Mouse (Mus musculus): ENCODE measurements around the gene Nxpe3. TPM values are rescaled to one million over a fixed set of nuclear protein-coding genes. Genes with fewer than 3 reads are reported as not detected.

Gene Nxpe3
- polyA plus RNA-seq, 1 experiment from 2014 or later: 1.3 TPM

GRCm38 (mm10) chr16:55816202-55816941 lies 78.7 kb downstream of the Nxpe3 start:
- H3K4me3 ChIP-seq: no peak overlapping the region

DNA sequence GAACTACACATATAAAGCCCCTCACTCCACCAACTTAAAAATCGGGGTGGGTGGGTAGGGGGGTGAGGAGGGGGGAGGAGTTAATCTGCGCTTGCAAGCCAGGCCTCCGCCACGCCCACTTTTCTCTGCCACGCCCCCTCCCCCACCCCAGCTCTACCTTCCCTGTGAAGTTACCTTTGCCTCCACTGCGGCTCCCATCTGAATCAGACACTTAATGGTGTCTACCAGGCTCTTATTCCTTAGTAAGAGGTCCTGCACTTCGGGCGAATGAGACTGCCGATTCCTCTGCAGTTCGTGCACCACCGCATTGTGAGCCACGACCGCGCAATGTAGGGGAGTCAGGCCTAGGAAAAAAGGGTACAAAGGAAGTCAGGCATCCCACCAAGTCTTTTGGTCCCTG lies 79.6 kb downstream of the Nxpe3 start:
- peaks cover 72% of the 10 kb centered on the region for H3K36me3 ChIP-seq
- H3K4me2 ChIP-seq: no peak overlapping the region
- H3K4me3 ChIP-seq: no peak overlapping the region
- no peaks in the 10 kb centered on the region for H3K27me3 ChIP-seq
- WGBS: 81% methylated on average over 14 of the region's 14 CpGs
- no peaks in the 10 kb centered on the region for H3K9me3 ChIP-seq
- no peak overlapping the region for H3K27ac ChIP-seq
- no peak for ATAC-seq (ENCODE audit: borderline replicate concordance, extremely low read depth, low FRiP score, low TSS enrichment)
- no peak overlapping the region for H3K9ac ChIP-seq
- H3K4me1 ChIP-seq: peaks cover 35% of the 10 kb centered on the region

More at GRCm38 (mm10) chr16:55816202-55816941, 78.7 kb downstream of the Nxpe3 start:
- peaks cover 68% of the 10 kb centered on the region for H3K36me3 ChIP-seq
- WGBS: 69% methylated on average over 13 of the region's 13 CpGs
- no peak for ATAC-seq (ENCODE audit: borderline replicate concordance, extremely low read depth, low FRiP score, low TSS enrichment)
- H3K4me1 ChIP-seq: peaks cover 35% of the 10 kb centered on the region
- H3K9ac ChIP-seq: no peak overlapping the region
- H3K4me2 ChIP-seq: no peak overlapping the region; the same call in 1 of the 2 replicates
- no peaks in the 10 kb centered on the region for H3K27me3 ChIP-seq
- peak overlapping the region; percentile 62 for H3K27ac ChIP-seq
- no peaks in the 10 kb centered on the region for H3K9me3 ChIP-seq

DNA sequence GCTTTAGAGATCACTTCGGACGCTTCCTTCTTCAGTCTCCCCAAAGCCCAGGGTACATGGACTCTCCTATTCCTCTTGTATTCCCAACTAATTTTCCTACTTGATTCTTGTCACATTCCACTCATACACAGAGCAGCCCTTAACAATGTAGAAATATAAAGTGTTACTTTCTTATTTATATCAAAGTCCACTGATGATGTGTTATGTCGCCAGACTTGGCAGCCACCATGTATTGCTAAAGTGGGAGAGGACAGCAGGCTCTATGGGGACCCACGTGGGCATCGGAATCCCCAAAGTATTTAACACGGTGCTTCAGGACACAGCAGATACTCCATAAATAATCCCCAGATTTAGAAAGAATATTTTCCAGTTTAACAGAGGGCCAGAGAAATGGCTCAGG lies 80.4 kb downstream of the Nxpe3 start:
- Histone ChIP-seq H3K36me3 (peaks cover 74% of the 10 kb centered on the region), H3K9ac (no peak overlapping the region), H3K27me3 (no peaks in the 10 kb centered on the region), H3K4me3 (no peak overlapping the region), H3K9me3 (no peaks in the 10 kb centered on the region), H3K27ac (0 out of 2 replicates have a peak overlapping the region, but pooled peaks have one; percentile 26), H3K4me2 (no peak overlapping the region), H3K4me1 (peaks cover 33% of the 10 kb centered on the region)
- peak; percentile 68; the same call in 1 of the 2 replicates for ATAC-seq (ENCODE audit: borderline replicate concordance, extremely low read depth, low FRiP score, low TSS enrichment)
- 58% methylated on average over 6 of the region's 6 CpGs for WGBS

- Histone ChIP-seq H3K4me1 (peaks cover 25% of the 10 kb centered on the region), H3K36me3 (peaks cover 74% of the 10 kb centered on the region), H3K4me2 (no peak overlapping the region), H3K9me3 (no peaks in the 10 kb centered on the region), H3K4me3 (no peak overlapping the region), H3K27me3 (no peaks in the 10 kb centered on the region), H3K9ac (no peak overlapping the region), H3K27ac (no peak overlapping the region)
- WGBS: 85% methylated on average over 15 of the region's 15 CpGs
- ATAC-seq (ENCODE audit: borderline replicate concordance, extremely low read depth, low FRiP score, low TSS enrichment): no peak
Observed at GRCm38 (mm10) chr16:55813916-55814315, 81.2 kb downstream of the Nxpe3 start.

GRCm38 (mm10) chr16:55811792-55812191 lies 83.3 kb downstream of the Nxpe3 start:
- Histone ChIP-seq H3K9me3 (no peaks in the 10 kb centered on the region), H3K9ac (no peak overlapping the region), H3K36me3 (peaks cover 54% of the 10 kb centered on the region), H3K4me1 (peaks cover 14% of the 10 kb centered on the region), H3K27ac (no peak overlapping the region), H3K27me3 (no peaks in the 10 kb centered on the region), H3K4me2 (no peak overlapping the region), H3K4me3 (no peak overlapping the region)
- no peak for ATAC-seq (ENCODE audit: borderline replicate concordance, extremely low read depth, low FRiP score, low TSS enrichment)
- 80% methylated on average over 6 of the region's 6 CpGs for WGBS

GRCm38 (mm10) chr16:55809779-55810514 lies 85.1 kb downstream of the Nxpe3 start:
- no peak for ATAC-seq (ENCODE audit: borderline replicate concordance, extremely low read depth, low FRiP score, low TSS enrichment)
- no peaks in the 10 kb centered on the region for H3K27me3 ChIP-seq
- peaks cover 11% of the 10 kb centered on the region for H3K4me1 ChIP-seq
- no peak overlapping the region for H3K27ac ChIP-seq
- no peak overlapping the region for H3K4me3 ChIP-seq
- H3K9ac ChIP-seq: no peak overlapping the region
- WGBS: 93% methylated on average over 9 of the region's 9 CpGs
- no peak overlapping the region for H3K4me2 ChIP-seq
- H3K36me3 ChIP-seq: peaks cover 36% of the 10 kb centered on the region
- no peaks in the 10 kb centered on the region for H3K9me3 ChIP-seq

GRCm38 (mm10) chr16:55809345-55809744 lies 85.7 kb downstream of the Nxpe3 start:
- ATAC-seq (ENCODE audit: borderline replicate concordance, extremely low read depth, low FRiP score, low TSS enrichment): no peak
- no peak overlapping the region for H3K4me3 ChIP-seq
- WGBS: 93% methylated on average over 6 of the region's 6 CpGs
- no peak overlapping the region for H3K9ac ChIP-seq
- peaks cover 30% of the 10 kb centered on the region for H3K36me3 ChIP-seq
- no peak overlapping the region for H3K4me2 ChIP-seq
- H3K9me3 ChIP-seq: no peaks in the 10 kb centered on the region
- H3K4me1 ChIP-seq: peaks cover 8% of the 10 kb centered on the region
- H3K27ac ChIP-seq: no peak overlapping the region
- no peaks in the 10 kb centered on the region for H3K27me3 ChIP-seq

- peak; percentile 86 for ATAC-seq (ENCODE audit: borderline replicate concordance, extremely low read depth, low FRiP score, low TSS enrichment)
- Histone ChIP-seq H3K4me1 (0 out of 2 replicates have a peak, but pooled peaks cover 2% of the 10 kb centered on the region), H3K27ac (no peak overlapping the region), H3K36me3 (peaks cover 14% of the 10 kb centered on the region), H3K9ac (no peak overlapping the region), H3K4me3 (no peak overlapping the region), H3K9me3 (no peaks in the 10 kb centered on the region), H3K27me3 (no peaks in the 10 kb centered on the region), H3K4me2 (no peak overlapping the region)
- WGBS: 23% methylated on average over 6 of the region's 6 CpGs
Observed at GRCm38 (mm10) chr16:55807505-55807932, 87.6 kb downstream of the Nxpe3 start.

DNA sequence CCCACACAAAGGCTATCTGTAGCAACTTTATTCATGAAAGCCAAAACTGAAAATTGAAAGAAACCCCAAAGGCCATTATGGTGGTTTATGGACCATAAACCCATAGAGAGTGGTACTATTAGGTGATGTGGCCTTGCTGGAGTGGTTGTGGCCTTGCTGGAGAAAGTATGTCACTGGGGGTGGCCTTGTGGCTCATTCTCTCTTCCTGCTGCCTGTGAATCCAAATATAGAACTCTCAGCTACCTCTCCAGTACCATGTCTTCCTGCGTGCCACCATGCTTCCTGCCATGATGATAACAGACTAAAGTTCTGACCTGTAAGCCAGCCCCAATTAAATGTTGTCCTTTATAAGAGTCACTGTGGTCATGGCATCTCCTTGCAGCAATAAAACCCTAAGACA lies 90.3 kb downstream of the Nxpe3 start:
- Histone ChIP-seq H3K4me2 (no peak overlapping the region), H3K4me3 (no peak overlapping the region), H3K27ac (no peak overlapping the region), H3K9me3 (no peaks in the 10 kb centered on the region), H3K27me3 (no peaks in the 10 kb centered on the region), H3K9ac (no peak overlapping the region), H3K36me3 (no peaks in the 10 kb centered on the region), H3K4me1 (0 out of 2 replicates have a peak, but pooled peaks cover 2% of the 10 kb centered on the region)
- no peak for ATAC-seq (ENCODE audit: borderline replicate concordance, extremely low read depth, low FRiP score, low TSS enrichment)
- WGBS: 83% methylated on average over 1 of the region's 1 CpGs

GRCm38 (mm10) chr16:55801629-55802028 lies 93.5 kb downstream of the Nxpe3 start:
- ATAC-seq (ENCODE audit: borderline replicate concordance, extremely low read depth, low FRiP score, low TSS enrichment): no peak
- no peaks in the 10 kb centered on the region for H3K9me3 ChIP-seq
- H3K27me3 ChIP-seq: no peaks in the 10 kb centered on the region
- H3K4me3 ChIP-seq: no peak overlapping the region
- WGBS: 26% methylated on average over 1 of the region's 1 CpGs
- H3K27ac ChIP-seq: no peak overlapping the region
- H3K4me2 ChIP-seq: no peak overlapping the region
- H3K36me3 ChIP-seq: no peaks in the 10 kb centered on the region
- no peaks in the 10 kb centered on the region for H3K4me1 ChIP-seq
- H3K9ac ChIP-seq: no peak overlapping the region

DNA sequence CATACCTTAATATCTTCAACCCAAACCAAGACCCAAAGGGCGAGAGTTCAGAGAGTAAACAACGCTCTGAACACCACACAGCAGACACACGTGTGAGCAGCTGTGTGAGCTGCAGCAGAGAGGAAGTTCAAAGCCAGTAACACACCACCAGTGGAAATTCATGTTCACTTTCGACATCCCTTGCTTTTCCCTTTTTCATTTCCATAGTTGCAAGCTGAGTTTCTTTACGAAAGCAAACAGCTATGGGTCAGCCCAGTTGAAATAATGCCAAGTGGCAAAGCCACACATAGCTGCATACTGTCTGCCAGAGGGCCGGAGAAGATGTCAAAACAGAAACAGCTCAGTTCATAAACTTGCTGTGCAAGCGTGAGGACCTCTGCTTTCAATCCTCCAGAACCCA lies 96.2 kb downstream of the Nxpe3 start:
- Histone ChIP-seq H3K4me3 (no peak overlapping the region), H3K27me3 (no peaks in the 10 kb centered on the region), H3K36me3 (no peaks in the 10 kb centered on the region), H3K9ac (no peak overlapping the region), H3K4me2 (no peak overlapping the region), H3K27ac (no peak overlapping the region), H3K4me1 (no peaks in the 10 kb centered on the region), H3K9me3 (no peaks in the 10 kb centered on the region)
- WGBS: 50% methylated on average over 7 of the region's 7 CpGs
- peak; percentile 91; the same call in 1 of the 2 replicates for ATAC-seq (ENCODE audit: borderline replicate concordance, extremely low read depth, low FRiP score, low TSS enrichment)

- no peaks in the 10 kb centered on the region for H3K36me3 ChIP-seq
- no peak overlapping the region for H3K4me2 ChIP-seq
- WGBS: 86% methylated on average over 7 of the region's 7 CpGs
- H3K4me3 ChIP-seq: no peak overlapping the region
- H3K9me3 ChIP-seq: no peaks in the 10 kb centered on the region
- H3K27ac ChIP-seq: no peak overlapping the region
- no peak overlapping the region for H3K9ac ChIP-seq
- H3K27me3 ChIP-seq: no peaks in the 10 kb centered on the region
- ATAC-seq (ENCODE audit: borderline replicate concordance, extremely low read depth, low FRiP score, low TSS enrichment): no peak
- no peaks in the 10 kb centered on the region for H3K4me1 ChIP-seq
Observed at GRCm38 (mm10) chr16:55790326-55790725, 104.8 kb downstream of the Nxpe3 start.
